Mouse (Mus musculus) MEL (cell line): ENCODE results near the gene Stat4.

Experiments
- CHD2 ChIP-seq: IDR thresholded peaks from 2 replicates; pipeline ENCODE4 v1.6.1; 2011; ENCODE audit warnings: low read length, improper control_type of control experiment
- CTCF ChIP-seq, 3 experiments: IDR thresholded peaks in 2 of 3; conservative IDR thresholded peaks in 1 of 3; 2 replicates each; pipeline ENCODE4 v1.5.1; 2011 to 2012; ENCODE audit warnings: low read length in 3 of 3, low read depth in 2 of 3, mild to moderate bottlenecking in 2 of 3, improper control_type of control experiment in 1 of 3, inconsistent platforms in 1 of 3, mixed read lengths in 1 of 3, moderate library complexity in 1 of 3; ENCODE audit not compliant: control insufficient read depth in 1 of 3, insufficient read depth in 1 of 3, poor library complexity in 1 of 3, severe bottlenecking in 1 of 3
- EP300 ChIP-seq, 2 experiments: IDR thresholded peaks; 2 replicates each; pipeline ENCODE4 v1.6.1; 2011; ENCODE audit warnings: improper control_type of control experiment in 2 of 2, low read length in 2 of 2, low read depth in 1 of 2, mild to moderate bottlenecking in 1 of 2
- JUND ChIP-seq: IDR thresholded peaks from 2 replicates; pipeline ENCODE4 v1.6.1; 2011; ENCODE audit warnings: low read depth, mild to moderate bottlenecking, improper control_type of control experiment, low read length
- MAFK ChIP-seq: IDR thresholded peaks from 2 replicates; pipeline ENCODE4 v1.6.1; 2011; ENCODE audit warnings: low read depth, mild to moderate bottlenecking, low read length, improper control_type of control experiment, borderline replicate concordance
- MAX ChIP-seq: IDR thresholded peaks from 2 replicates; pipeline ENCODE4 v1.6.1; 2011; ENCODE audit warnings: low read length, improper control_type of control experiment
- NRF1 ChIP-seq: IDR thresholded peaks from 2 replicates; pipeline ENCODE4 v1.6.1; 2014; ENCODE audit warnings: low read depth, mild to moderate bottlenecking, inconsistent platforms, low read length, improper control_type of control experiment, moderate library complexity; ENCODE audit not compliant: poor library complexity, insufficient read depth, severe bottlenecking
- POLR2A ChIP-seq, 2 experiments: IDR thresholded peaks; 2 replicates each; pipeline ENCODE4 v1.6.1; 2011 to 2012; ENCODE audit warnings: low read length in 2 of 2, mild to moderate bottlenecking in 2 of 2, control low read depth in 1 of 2, improper control_type of control experiment in 1 of 2, low read depth in 1 of 2, moderate library complexity in 1 of 2; ENCODE audit not compliant: control insufficient read depth in 1 of 2, insufficient read depth in 1 of 2, poor library complexity in 1 of 2
- RAD21 ChIP-seq: IDR thresholded peaks from 2 replicates; pipeline ENCODE4 v1.6.1; 2011; ENCODE audit warnings: mild to moderate bottlenecking, low read depth, low read length, improper control_type of control experiment
- TCF12 ChIP-seq: IDR thresholded peaks from 2 replicates; pipeline ENCODE4 v1.6.1; 2014; ENCODE audit warnings: low read depth, mild to moderate bottlenecking, inconsistent platforms, low read length, improper control_type of control experiment, moderate library complexity

- TF ChIP-seq TCF12 (no peak), POLR2A (IDR thresholded peaks at IDR 0.05; ENCODE audit: control insufficient read depth in 1 of 2, insufficient read depth in 1 of 2, low read depth in 1 of 2, low read length in 2 of 2, poor library complexity in 1 of 2) (no peak), NRF1 (no peak), CTCF (IDR thresholded peaks at IDR 0.05 in 2 of 3, conservative IDR thresholded peaks at IDR 0.05 in 1 of 3; ENCODE audit: control insufficient read depth in 1 of 3, insufficient read depth in 1 of 3, low read depth in 2 of 3, low read length in 3 of 3, poor library complexity in 1 of 3, severe bottlenecking in 1 of 3) (peak; percentile 50 to 70 (median 54)), EP300 (IDR thresholded peaks at IDR 0.05; ENCODE audit: low read depth in 1 of 2, low read length in 2 of 2) (no peak), JUND (no peak), RAD21 (peak; percentile 70), MAX (no peak), MAFK (no peak), CHD2 (no peak)
Measured at GRCm38 (mm10) chr1:51944755-51945154, 42.2 kb upstream of the Stat4 start.
